9 mouse cellular contexts compared by ENCODE assay signal in genomic region chr11:79994271-79994988, GRCm38 (mm10). TPM values are rescaled to one million over a fixed set of nuclear protein-coding genes. Genes with fewer than 3 reads are reported as not detected.
DNase-seq lines count a peak whose midpoint lies in the region; ATAC-seq and TF ChIP-seq lines count a peak whose summit lies in the region.
"Had no signal": no experiment of that assay in that cellular context is flagged by ENCODE, and none has a peak within 500 bp of the region (broad histone marks: within the 10 kb centered on the region; RNA-seq: fewer than 3 reads in every experiment).

No protein-coding gene starts in this region.

- H3K9me3 ChIP-seq in intestine, embryonic 15.5 days = no peaks in the 10 kb centered on the region
- no peaks in the 10 kb centered on the region for H3K9me3 ChIP-seq in neural tube, embryonic 12.5 days

- 0 out of 2 replicates have a peak overlapping the region, but pooled peaks have one; percentile 89 for H3K27ac ChIP-seq in layer of hippocampus, adult 2 months
- no peak overlapping the region for H3K27ac ChIP-seq in cortical plate, adult 2 months (ENCODE audit: insufficient read depth, low read length)
- H3K27ac ChIP-seq in intestine, embryonic 15.5 days = no peak overlapping the region
- no peak overlapping the region for H3K27ac ChIP-seq in neural tube, embryonic 12.5 days

- TF ChIP-seq POLR2A in cortical plate, adult 2 months (IDR thresholded peaks at IDR 0.05; ENCODE audit: extremely low read depth, insufficient read depth, low read length) = no peak

- no peak for ATAC-seq in intestine, embryonic 15.5 days
- no peak for ATAC-seq in neural tube, embryonic 12.5 days (ENCODE audit: low FRiP score, low read depth)

- DNase-seq in layer of hippocampus, adult 2 months (ENCODE audit: low spot score in 2 of 2) = no peak
- no peak for DNase-seq in layer of hippocampus, postnatal 36 days
- DNase-seq in left cerebral cortex, adult 8-10 months (ENCODE audit: low spot score in 2 of 2) = no peak
- no peak for DNase-seq in urinary bladder, postnatal 4 days (ENCODE audit: low spot score in 2 of 2)
- DNase-seq in spleen, postnatal 10 days (ENCODE audit: low spot score in 2 of 2) = no peak
- DNase-seq: spleen, adult 18-20 months had no signal

- peak overlapping the region; percentile 95 for H3K9ac ChIP-seq in intestine, embryonic 15.5 days
- H3K9ac ChIP-seq in neural tube, embryonic 12.5 days = peak overlapping the region; percentile 90; the same call in 1 of the 2 replicates

- no peak for TF ChIP-seq CTCF in layer of hippocampus, adult 2 months (conservative IDR thresholded peaks at IDR 0.05)
- TF ChIP-seq CTCF in cortical plate, adult 2 months (IDR thresholded peaks at IDR 0.05; ENCODE audit: extremely low read depth, insufficient read depth, low read length) = no peak

- no peaks in the 10 kb centered on the region for H3K27me3 ChIP-seq in intestine, embryonic 15.5 days (replicated peaks)
- H3K27me3 ChIP-seq in neural tube, embryonic 12.5 days (replicated peaks) = no peaks in the 10 kb centered on the region

- H3K36me3 ChIP-seq in intestine, embryonic 15.5 days = no peaks in the 10 kb centered on the region
- peaks cover 11% of the 10 kb centered on the region; the same call in 1 of the 2 replicates for H3K36me3 ChIP-seq in neural tube, embryonic 12.5 days

- H3K4me1 ChIP-seq in cortical plate, adult 2 months (ENCODE audit: control insufficient read depth, insufficient read depth, low read length) = no peaks in the 10 kb centered on the region
- no peaks in the 10 kb centered on the region for H3K4me1 ChIP-seq in intestine, embryonic 15.5 days (replicated peaks)
- H3K4me1 ChIP-seq in neural tube, embryonic 12.5 days = peaks cover 4% of the 10 kb centered on the region; the same call in 1 of the 2 replicates

- WGBS in intestine, embryonic 15.5 days = 3% methylated on average over 7 of the region's 7 CpGs
- 5% methylated on average over 7 of the region's 7 CpGs for WGBS in neural tube, embryonic 12.5 days

- peak overlapping the region; percentile 50 for H3K4me2 ChIP-seq in intestine, embryonic 15.5 days (replicated peaks)
- peak overlapping the region; percentile 73 for H3K4me2 ChIP-seq in neural tube, embryonic 12.5 days (replicated peaks)

- H3K4me3 ChIP-seq in layer of hippocampus, adult 2 months = peak overlapping the region; percentile 95
- peak overlapping the region; percentile 72; the same call in 1 of the 2 replicates for H3K4me3 ChIP-seq in cortical plate, adult 2 months (ENCODE audit: insufficient read depth, low read length)
- peak overlapping the region; percentile 97 for H3K4me3 ChIP-seq in intestine, embryonic 15.5 days (replicated peaks)
- H3K4me3 ChIP-seq in neural tube, embryonic 12.5 days = peak overlapping the region; percentile 97

RNA-seq across cellular contexts. Expression of gene Suz12, which starts 1.5 kb away (rescaled TPM):
- 10 to 100 TPM; 43.1 to 45.4 TPM for total RNA-seq in layer of hippocampus, adult 2 months (2021)
- total RNA-seq in layer of hippocampus, postnatal 36 days (2021) = 10 to 100 TPM; 39.1 to 41.2 TPM
- 16.2 and 16.6 TPM in 2 replicates for polyA plus RNA-seq in cortical plate, adult 2 months (2012; rRNA removed)
- 19.2 and 22.6 TPM in 2 replicates for polyA plus RNA-seq in intestine, embryonic 15.5 days (2015; fragmentation: Nextera tagmentation; extraction: Ambion mirVana)
- 23.7 and 24.3 TPM in 2 replicates for polyA plus RNA-seq in neural tube, embryonic 12.5 days (2016; fragmentation: Nextera tagmentation; extraction: Ambion mirVana)
- 10 to 100 TPM; 34.4 to 48.9 (median 44.7) TPM for total RNA-seq in left cerebral cortex, adult 8-10 months (2022)

RNA-seq across cellular contexts. Expression of gene Utp6, which starts 32.2 kb away (rescaled TPM):
- total RNA-seq in layer of hippocampus, adult 2 months (2021) = 10 to 100 TPM; 30.4 to 36.6 TPM
- 10 to 100 TPM; 30.9 to 35.7 TPM for total RNA-seq in layer of hippocampus, postnatal 36 days (2021)
- 19.4 and 24.3 TPM in 2 replicates for polyA plus RNA-seq in cortical plate, adult 2 months (2012; rRNA removed)
- 47.0 and 50.0 TPM in 2 replicates for polyA plus RNA-seq in intestine, embryonic 15.5 days (2015; fragmentation: Nextera tagmentation; extraction: Ambion mirVana)
- polyA plus RNA-seq in neural tube, embryonic 12.5 days (2016; fragmentation: Nextera tagmentation; extraction: Ambion mirVana) = 61.6 and 62.6 TPM in 2 replicates
- 10 to 100 TPM; 25.3 to 31.4 (median 28.2) TPM for total RNA-seq in left cerebral cortex, adult 8-10 months (2022)
